Mouse (Mus musculus) retina, embryonic 14.5 days (tissue): ENCODE results near the gene E130311K13Rik.

ENCODE experiments used
- DNase-seq: peaks from one replicate; pipeline ENCODE4 v3.0.0-alpha.2; 2015; ENCODE audit warnings: low spot score

The E130311K13Rik gene

GRCm38 (mm10) chr3:63928878-63929859 is at the start of gene E130311K13Rik:
Gene E130311K13Rik (minus strand): TSS chr3:63929472.
- peak; percentile 93 for DNase-seq

DNA sequence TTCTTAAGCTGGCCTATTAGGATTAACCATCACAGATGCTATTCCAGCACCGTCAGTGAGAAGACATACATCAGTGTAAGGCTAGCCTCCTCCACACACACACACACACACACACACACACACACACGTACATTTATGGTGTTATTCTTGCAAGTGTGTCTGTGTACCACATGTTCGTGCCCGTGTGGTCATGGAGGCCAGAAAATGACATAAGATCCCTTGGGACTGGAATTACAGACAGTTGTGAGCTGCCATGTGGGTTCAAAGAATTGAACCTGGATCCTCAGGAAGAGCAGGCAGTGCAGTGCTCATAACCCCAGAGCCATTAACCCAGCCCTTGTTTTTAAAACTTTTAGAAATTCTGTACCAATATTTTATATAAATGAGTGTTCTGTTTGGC is 48.6 kb upstream of the E130311K13Rik start:
- DNase-seq: no peak

DNA sequence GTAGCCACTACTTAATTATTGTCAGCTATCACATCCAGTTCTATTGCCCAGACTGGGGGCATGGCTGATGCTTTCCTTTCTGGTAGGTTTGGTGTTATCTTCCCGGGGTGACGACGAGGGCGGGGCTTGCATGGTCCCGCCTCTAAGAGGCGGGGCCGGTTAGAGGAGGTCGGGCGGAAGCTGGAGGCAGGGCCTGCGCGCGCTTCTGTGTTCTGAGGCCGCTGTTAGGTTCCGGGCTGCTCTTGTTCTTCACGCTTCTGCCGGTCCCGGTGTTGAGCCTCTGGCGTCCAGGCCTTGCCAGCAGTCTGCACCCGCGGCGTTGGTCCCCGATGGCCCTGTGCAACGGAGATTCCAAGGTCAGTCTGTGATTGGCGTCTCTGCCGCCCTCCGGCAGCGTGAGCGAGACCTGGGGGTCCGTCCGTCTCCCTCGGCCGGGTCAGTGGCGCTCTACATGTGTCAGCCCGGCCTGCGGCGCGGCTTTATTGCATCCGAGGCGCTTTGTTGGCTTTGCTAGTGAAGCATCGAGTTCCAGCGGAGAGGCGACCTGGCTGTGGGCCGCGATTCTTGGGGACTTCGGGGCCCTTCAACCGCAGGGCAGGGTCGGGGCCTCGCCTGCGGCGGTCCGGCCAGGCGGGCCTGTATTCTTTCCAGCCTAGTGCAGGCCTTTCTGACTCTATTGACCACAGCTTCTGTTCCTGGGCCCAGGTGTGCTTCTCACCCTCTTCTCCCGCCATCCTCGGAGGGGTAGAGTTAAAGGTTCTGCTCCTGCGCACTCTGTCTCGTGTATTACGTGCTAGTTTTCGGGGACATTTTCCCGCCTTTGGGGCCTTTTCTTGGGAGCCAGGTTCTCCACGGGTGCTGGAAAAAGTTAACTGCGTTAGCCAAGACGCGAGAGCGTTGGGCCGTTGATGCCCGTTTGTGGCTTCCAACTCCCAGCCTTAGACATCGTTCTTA is 47.0 kb upstream of the E130311K13Rik start, which contains the start of gene Gmps:
Gene Gmps (plus strand): TSS at position 152 of the 954 bp plus-strand sequence.
- peak; percentile 94 for DNase-seq

- DNase-seq: no peak
Measured at GRCm38 (mm10) chr3:63965929-63966328, 36.7 kb upstream of the E130311K13Rik start.

GRCm38 (mm10) chr3:63964922-63965249 is 35.6 kb upstream of the E130311K13Rik start:
- DNase-seq: no peak

DNA sequence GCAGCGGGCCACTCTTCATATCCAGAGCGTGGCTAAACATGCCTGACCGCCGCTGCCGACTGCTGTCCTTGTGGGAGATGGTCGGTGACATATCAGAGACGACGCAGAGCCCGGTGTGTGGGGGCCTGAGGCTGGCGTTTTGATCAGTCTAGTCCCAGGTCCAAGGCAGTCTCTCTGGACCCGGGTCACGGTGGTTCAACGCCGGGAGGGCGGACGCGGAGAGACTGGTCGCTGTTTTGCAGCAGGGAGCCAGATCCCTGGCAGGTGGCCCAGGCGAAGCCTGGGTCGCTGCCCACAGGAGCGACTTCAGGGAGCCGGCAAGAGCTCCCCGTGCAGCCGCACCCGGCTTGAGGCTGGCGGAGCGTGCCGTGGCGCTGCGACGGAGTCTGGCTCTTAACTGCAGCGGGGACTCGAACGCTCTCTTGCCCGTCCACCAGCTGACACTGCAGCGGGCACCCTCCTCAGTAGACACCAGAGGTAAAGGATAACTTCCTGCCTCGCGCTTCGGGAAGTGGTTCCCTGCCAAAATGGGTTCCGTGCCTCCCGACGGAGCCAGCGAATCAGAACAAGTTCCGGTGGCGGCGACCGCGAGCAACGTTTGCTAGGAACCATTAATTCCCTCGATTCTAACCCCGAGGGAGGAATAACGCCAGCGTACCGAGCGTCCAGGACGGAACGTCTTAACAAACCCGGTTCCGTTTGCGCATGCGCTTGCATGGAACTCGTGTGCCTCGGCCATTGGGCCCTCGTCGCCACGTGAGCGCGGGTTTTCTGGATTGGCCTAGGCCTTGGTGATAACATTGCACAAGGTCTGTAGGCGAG is 35.0 kb upstream of the E130311K13Rik start, which contains the start of gene Slc33a1:
Gene Slc33a1 (minus strand): TSS at position 669 of the 822 bp plus-strand sequence.
- peak; percentile 100 for DNase-seq

DNA sequence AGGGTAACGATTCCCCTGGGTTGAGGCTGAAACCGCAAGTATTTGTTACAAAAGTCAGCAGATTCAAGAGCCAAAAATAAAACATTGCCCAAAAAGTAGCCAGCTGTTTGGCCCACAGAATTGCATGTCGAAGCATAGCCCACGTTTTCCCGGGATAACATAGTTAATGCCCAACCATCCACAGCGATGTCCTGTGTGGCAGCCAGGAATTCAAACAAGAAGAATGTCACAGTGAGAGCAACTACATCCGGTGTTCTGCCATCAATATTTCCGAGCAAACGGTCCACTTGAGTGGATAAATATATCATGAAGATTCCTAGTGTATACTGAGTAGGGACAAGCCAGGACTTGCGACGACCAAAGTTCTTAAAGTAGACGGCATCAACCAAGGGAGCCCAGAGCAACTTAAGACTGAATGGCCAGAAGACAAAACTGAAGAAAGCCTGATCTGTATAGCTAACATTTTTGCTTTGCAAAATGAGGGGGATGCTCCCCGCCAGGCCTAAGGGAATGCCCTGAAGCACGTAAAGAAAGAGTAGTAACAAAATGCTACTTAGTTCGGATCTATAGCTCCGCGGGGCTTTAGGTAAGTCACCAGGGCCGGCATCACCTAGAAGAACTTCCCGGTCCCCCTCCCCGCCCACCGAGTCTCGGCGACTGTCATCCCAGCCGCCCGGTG is 34.3 kb upstream of the E130311K13Rik start:
- peak; percentile 51 for DNase-seq

- DNase-seq: no peak
Measured at GRCm38 (mm10) chr3:63949837-63950236, 20.6 kb upstream of the E130311K13Rik start.

DNA sequence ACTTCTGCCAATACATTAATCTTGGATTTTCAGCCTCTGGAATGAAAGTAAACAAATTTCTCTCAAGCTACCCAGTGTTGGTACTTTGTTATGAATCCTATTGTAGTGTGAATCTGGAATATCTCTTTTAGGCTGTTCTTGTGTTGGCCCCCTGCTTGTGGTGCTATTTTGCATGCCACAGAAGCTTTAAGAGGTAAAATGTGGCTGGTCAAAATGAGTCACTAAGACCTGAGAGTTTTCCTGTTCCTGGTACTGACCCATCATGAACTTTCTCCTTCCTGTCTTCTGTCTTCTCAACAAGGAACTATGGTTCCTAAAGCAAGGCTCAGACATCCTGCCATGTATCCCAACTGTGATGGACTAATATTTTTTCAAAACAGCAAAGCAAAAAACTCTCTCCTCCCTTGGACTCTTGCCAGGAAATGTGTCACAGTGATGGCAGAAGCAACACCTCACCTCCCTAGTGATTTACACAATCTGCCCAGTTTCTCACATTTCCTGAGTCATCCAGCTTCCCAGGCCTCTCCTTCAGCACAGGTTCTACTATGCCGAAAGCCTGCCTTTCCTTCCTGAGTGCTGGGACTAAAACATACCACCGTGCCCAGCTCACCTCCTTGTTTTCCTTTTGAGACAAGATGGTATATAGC is 12.1 kb upstream of the E130311K13Rik start:
- no peak for DNase-seq

DNA sequence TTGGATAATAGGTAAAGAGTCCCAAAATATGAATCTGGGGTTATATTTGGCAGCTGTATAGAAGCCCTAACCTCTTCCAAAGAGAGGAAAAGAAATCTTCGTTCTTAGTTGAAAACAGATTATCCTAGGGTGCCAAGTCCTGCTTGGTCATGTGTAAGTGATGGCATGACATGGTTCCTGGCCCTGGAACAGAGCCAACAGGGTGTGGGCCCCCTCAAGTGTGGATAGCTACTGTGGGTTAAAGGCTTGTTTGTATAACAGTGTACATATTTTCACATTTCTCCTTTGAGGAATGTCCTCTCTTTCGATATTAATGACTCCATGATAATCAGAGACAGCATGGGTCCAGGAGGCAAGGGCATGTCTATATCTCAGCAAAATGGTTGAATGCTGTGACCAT is 9.7 kb upstream of the E130311K13Rik start:
- DNase-seq: no peak

GRCm38 (mm10) chr3:63919634-63920033 is 9.6 kb downstream of the E130311K13Rik start:
- DNase-seq: peak; percentile 57

- no peak for DNase-seq
Measured at GRCm38 (mm10) chr3:63910301-63910700, 19.0 kb downstream of the E130311K13Rik start.

GRCm38 (mm10) chr3:63905241-63905640 is 24.0 kb downstream of the E130311K13Rik start:
- peak; percentile 39 for DNase-seq

DNA sequence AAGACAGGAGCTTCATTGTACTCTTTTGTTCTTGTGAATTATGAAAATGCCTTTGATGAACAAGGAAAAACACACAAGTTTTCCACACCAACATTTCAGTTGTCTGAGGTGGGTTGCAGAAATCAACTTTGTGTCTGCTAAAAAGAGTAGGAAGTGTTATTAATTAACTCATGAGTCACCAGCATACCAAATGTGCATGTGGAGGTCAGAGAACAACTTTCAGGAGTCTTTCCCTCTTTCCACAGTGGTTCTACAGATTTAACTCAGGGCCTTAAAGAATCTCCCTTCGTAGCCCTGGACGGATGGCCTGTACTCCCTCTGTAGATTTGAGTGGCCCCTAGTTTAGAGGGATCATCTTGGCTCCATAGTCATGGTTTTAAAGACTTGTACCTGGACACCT is 25.1 kb downstream of the E130311K13Rik start:
- DNase-seq: no peak

DNA sequence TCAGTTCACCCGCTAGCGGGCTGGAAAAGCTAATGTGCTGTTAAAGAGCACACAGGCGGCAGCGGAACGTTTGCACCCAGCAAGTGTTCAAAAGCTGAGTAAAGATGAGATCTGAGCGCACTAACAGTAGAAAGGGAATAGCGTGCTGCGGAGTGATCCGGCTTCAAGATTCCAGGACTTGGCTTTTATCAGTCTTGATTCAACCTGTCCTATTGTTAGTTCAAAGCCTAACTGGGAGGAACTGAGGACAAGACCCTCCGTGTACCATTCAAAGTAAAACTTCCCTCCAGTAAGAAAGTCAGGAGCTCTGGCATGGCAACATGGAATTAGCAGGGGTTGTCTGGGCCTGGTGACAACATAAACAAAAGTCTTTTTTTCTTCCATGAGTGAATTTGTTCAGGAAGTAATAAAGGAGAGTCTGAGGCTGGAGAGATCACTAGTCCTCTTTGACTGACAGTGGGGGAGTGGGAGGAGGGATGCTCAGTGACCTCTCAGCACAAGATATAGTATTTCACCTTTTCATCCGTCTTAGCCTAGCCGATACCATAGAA is 29.2 kb downstream of the E130311K13Rik start:
- DNase-seq: peak; percentile 61

DNA sequence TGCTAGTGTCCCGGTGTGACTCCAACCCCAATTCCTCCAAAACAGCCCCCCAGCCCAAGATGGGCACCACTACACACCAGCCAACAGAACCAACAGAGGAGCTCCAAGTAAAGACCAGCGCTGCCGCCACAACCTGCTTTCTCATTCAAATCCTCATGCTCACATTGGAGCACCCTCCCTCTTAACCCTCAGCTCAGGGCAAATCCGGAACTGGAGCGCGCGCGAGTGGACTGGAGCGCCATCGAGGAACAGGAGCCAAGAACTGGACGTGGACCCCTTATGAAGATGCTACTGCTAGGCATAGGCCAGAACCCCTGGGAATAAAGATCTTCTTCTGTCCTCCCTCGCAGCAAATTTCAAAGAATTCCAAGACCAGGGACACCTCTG is 30.0 kb downstream of the E130311K13Rik start, which contains the start of gene Plch1:
Gene Plch1 (minus strand): TSS at position 164 of the 387 bp plus-strand sequence.
- peak; percentile 90 for DNase-seq

GRCm38 (mm10) chr3:63898581-63899308 is 30.5 kb downstream of the E130311K13Rik start:
- DNase-seq: peak; percentile 93

DNA sequence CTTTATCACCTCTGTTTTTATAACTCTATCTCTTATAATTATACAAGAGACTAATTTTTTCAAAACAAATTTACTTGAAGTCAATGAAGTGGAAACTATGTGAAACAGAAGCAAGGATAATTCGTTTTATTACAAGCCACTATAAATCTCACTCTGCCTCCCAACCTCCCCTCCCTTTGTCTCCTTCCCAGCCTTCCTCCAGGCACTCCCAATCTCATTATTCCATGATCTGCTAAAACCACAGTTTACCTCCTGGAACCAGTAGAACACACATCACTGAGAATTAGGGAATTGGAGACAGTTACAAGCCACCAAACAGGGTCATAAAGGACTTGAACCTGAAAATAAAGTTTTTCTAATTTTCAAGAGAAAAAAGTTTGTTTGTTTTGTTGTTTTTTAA is 32.1 kb downstream of the E130311K13Rik start:
- peak; percentile 36 for DNase-seq

DNA sequence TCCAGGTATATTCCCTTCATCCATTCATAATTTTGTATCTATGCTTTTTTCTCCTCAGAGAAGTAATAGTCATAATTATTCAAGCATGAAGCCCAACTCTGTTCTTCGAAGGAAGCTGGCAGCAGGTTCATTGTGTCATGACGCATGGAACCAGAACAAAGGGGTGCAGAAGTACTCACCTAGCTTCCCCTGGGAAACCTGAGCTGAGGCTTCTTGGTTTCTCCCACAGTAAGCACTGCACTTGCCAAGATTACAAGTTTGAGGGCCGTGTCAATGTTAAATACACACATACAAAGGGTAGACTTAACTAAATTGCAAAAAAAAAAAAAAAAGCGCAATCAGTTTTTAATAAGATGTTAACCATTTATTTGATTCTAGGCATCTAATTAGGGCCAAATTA is 33.0 kb downstream of the E130311K13Rik start:
- no peak for DNase-seq
